Mouse (Mus musculus) embryo, embryonic 11.5 days (tissue): ENCODE data around the gene 4933428G20Rik.

Experiments used
- DNase-seq: peaks from one replicate; pipeline ENCODE4 v3.0.0-alpha.2; 2012; ENCODE audit warnings: low read depth, low spot score

Gene 4933428G20Rik

DNA sequence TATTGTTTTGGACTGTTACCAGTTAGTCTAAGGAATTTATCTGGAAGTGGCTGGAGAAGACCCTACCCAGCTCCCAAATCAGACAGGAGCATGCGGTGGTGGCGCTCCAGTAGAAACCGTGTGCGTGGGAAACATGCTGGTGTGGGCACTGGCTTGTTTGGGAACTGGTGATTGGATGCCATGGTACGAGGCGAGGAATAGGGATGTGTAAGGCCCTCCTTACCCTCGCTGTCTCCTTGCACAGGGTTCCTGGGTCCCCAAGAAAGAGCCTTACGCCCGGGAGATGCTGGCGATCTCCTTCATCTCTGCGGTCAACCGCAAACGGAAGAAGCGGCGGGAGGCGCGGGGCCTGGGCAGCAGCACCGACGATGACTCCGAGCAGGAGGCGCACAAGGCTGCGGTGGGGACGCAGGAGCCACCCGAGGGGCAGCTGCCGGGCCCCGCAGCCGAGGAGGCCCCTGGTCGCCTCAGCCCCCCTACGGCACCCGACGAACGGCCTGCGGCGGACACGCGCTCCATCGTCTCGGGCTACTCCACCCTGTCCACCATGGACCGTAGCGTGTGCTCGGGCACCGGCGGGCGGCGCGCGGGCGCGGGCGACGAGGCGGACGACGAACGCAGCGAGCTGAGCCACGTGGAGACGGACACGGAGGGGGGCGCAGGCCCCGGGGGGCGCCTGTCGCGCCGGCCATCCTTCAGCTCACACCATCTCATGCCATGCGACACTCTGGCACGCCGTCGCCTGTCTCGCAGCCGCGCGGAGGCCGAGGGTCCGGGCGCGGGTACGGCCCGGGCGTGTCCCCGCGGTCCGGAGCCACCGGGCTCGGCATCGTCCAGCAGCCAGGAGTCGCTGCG, at the start of gene 4933428G20Rik:
Gene 4933428G20Rik (minus strand): TSS at position 476 of the 855 bp plus-strand sequence.
- no peak for DNase-seq

DNA sequence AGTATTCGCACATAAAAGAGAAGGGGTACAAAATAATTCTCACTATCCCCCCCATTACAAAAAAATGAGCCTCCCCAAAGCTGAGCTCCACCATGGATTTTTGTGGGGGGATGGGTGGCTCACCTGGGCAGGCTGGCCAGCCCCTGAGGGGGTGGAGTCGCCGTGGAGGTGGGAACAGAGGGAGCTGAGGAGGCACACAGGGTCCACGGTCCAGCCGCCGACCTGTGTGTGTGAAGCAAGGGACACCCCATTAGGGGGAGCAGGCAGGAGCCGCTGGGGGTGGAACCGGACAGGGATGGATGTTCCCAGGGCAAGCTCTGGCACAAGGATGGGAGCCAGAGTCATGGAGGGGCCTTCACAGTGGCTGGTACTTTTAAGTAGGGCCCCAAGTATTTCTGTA, 48.6 kb upstream of the 4933428G20Rik start:
- no peak for DNase-seq

GRCm38 (mm10) chr11:97547957-97548706, 48.0 kb upstream of the 4933428G20Rik start:
- no peak for DNase-seq

DNA sequence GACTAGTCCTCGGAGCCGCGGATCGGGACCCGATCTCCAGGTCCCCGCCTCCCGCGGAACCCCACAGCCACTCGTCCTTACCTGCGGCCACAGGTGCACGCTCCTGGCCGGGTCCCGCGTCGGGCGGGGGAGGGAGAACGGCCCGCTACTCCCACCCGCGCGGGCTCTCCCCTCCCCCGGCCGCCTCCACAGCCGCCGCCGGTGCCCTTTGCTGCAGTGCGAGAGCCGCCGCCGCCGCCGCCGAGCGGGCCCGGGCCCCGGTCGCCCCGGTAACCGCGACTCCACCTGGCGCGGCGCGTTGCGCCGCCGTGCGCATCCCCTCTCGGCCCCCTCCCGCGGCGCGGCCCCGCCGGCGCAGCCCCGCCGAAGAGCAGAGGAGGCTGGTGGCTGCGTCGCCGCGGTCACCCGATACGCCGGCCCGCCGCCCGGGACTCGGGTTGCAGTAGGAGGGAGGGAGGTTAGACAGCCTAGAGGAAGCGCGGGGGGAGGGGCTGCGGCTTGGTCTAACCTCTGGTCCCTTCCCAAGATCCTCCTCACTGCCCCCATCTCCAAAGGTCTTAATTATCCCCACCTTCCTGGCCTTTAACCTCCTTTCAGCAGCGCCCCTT, 46.8 kb upstream of the 4933428G20Rik start:
- no peak for DNase-seq

GRCm38 (mm10) chr11:97545808-97546560, 45.8 kb upstream of the 4933428G20Rik start:
- no peak for DNase-seq

DNA sequence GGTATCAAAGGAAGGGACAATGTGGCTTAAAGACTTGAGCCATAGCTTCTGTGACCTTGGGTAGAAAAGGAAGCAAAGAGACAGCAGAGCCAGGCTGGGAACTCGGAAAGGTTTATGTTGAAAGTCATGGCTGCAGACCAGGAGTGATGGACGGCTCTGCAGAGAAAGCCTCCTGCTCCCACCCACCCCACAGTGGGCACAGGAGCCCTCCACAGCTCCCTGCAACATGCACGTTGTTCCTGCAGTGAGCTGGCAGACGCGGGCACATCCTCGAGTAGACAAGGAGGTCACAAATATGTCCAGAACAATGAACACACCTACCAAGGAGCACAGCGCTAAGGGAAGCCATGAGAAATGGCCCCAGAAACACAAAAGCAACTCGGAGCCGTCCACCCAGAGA, 43.7 kb upstream of the 4933428G20Rik start:
- no peak for DNase-seq

DNA sequence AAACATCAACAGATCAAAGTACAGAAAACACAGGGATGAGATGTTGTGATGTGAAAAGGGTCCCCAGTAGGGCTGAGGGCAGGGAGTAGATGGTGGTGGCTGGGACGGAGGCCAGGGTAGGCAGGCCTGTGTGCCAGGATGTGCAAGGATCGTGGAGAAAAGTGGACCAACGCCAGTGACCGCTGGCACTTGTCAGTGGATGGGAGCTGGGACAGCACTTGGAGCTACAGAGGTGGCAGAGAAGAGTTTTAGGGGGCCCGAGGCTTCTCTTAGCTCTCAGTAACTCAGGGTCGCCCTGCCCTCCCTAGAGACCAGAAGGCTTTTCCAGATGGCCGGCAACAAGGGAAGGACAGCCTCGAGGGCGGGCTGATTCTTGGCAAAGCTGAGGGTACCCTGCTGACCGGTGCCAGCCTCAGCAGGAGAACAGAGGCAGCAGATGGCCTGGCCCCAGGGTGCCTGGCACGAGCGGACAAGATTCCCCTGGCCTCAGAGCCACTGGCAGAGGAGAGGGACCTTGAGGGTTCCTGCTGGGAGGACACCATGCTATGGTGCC, 43.1 kb upstream of the 4933428G20Rik start:
- no peak for DNase-seq

- no peak for DNase-seq
These were observed 42.3 kb upstream of the 4933428G20Rik start for GRCm38 (mm10) chr11:97542171-97543150.

GRCm38 (mm10) chr11:97540604-97541003, 40.5 kb upstream of the 4933428G20Rik start:
- no peak for DNase-seq

DNA sequence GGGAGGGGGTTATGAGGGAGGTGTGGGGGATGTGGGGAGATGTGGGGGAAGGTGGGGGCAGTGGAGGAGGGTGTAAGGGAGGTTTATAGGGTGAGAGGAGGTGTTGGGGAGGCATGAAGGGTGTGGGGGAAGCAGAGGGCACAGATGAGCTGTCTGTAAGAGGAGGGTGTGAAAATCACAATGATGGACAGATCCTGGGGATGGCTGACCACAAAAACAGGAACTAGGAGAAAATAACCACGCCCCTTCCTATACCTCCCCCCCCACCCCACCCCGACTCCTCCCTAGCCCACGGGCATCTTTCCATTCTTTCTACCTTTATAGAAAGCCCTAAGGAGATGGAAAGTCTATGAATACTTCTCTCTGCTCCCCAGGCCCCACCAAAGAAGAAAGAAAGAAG, 40.0 kb upstream of the 4933428G20Rik start:
- no peak for DNase-seq

DNA sequence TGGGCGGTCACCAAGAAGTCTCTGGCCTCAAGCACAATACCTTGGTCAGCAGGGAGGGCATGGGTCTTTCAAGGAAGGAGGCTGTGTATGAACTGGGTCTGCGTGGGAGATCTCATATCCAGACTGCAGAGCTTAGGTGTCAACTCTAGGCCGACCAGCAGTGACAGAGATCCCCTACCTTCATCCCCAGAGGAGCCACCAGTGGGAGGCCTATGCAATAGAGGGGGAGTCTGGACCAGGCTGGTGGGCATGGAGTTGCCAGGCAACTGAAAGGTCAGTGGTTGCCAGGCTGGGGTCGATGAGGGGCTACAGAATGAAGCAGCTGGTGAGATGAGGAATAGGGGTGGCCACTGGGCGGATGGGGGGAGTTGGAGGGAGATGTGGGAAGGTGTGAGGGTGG, 39.5 kb upstream of the 4933428G20Rik start:
- no peak for DNase-seq

DNA sequence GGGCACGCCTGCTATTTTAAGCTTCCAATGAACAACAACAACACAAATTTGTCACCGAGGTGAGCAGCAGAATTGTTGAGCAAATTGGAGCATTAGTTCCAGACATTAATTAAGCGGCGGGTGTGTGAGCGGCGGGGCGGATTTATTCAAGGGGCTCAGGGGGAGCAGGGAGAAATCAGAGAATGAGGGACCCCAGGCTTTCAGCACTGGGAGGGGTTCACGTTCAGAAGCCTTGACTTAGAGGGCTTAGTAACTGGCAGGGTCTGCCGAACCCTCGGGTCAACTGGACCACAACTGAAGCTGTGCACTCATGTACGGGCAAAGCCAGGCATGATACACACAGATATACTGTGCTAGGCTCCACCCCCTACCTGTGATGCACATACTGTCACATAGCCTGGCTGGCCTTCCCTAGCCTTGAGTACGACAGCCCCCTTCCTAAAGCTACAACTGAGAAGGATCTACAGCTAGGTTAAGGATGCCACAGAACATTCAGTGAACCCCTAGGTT, 37.5 kb upstream of the 4933428G20Rik start:
- DNase-seq, result no peak

- DNase-seq, result no peak
These were observed 36.9 kb upstream of the 4933428G20Rik start for GRCm38 (mm10) chr11:97536835-97537579.

DNA sequence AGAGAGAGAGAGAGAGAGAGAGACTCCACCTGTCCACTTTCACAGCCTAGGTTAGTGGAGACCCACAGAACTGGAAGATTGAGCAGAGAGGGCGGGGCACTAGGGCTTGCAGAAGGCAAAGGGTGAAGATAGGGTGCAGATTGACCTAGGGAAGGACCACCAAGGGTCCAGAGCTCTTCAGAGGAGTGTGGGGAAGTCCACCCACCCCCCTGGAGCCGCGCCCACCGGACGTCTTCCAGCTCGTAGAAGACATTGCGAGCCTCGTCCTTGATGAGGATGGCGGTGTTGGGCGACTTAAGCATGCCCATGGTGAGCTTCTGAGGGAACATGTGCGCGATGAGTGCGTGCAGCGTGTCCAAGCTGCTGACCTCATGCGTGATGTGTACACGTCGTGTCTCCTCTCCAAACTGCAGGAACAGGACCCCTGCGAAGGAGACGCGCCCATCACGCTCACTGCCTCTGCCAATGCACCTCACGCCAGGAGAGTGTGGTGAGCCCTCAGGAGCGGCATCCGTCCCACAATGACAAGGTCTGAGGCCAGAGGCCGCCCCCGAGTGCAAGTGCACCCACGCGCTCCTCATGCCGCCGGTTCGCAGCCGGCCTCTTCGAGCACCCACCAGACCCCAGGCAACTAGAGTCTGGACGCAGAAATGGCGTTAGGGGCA, 36.1 kb upstream of the 4933428G20Rik start:
- no peak for DNase-seq

GRCm38 (mm10) chr11:97535660-97536059, 35.5 kb upstream of the 4933428G20Rik start:
- DNase-seq, result no peak

DNA sequence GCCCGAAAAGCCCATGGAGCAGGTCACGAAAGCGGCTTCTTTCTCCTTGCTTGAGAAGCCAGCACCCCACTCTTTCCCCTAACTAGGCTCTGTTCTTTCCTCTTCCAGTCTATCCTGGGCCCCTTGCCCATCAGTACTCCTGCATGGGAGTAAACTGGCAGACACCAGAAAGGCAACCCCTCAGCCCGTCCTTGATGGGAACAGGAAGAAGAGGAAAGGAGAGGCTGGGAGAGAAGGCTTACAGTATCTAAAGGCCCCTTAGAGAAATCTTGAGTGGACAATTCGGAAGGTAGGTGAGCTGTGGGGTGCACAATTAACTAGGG, 35.1 kb upstream of the 4933428G20Rik start:
- DNase-seq, result no peak

- DNase-seq, result no peak
These were observed 34.5 kb upstream of the 4933428G20Rik start for GRCm38 (mm10) chr11:97534442-97535307.

DNA sequence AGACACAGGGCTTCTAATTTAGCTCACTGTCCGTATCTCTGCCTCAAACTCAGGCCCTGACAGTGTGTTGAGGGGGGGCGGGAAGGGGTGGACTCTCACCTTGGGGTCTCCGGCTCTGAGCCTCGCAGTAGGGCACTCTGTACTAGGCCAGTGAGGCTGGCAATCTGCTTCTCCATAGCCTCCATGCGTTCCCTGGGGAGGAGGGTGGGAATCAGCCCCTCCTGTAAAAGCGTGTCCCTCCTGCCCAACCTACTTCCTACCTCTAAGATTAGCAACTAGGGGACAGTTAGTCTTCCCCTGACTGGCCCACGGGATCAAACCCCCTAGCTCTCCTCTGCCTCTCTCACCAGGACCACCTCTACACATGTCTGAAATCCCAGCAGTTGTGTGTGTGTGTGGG, 33.5 kb upstream of the 4933428G20Rik start:
- DNase-seq, result no peak
